Mouse (Mus musculus) stomach, postnatal 0 days (tissue): ENCODE results near the gene Lpcat3.

Experiments
- CTCF ChIP-seq: IDR thresholded peaks from 2 replicates; pipeline ENCODE4 v1.5.1; 2016; ENCODE audit warnings: antibody characterized with exemption, low read depth, mild to moderate bottlenecking, moderate library complexity
- EP300 ChIP-seq: optimal IDR thresholded peaks from 2 replicates; pipeline ENCODE3; 2016; ENCODE audit warnings: antibody characterized with exemption

DNA sequence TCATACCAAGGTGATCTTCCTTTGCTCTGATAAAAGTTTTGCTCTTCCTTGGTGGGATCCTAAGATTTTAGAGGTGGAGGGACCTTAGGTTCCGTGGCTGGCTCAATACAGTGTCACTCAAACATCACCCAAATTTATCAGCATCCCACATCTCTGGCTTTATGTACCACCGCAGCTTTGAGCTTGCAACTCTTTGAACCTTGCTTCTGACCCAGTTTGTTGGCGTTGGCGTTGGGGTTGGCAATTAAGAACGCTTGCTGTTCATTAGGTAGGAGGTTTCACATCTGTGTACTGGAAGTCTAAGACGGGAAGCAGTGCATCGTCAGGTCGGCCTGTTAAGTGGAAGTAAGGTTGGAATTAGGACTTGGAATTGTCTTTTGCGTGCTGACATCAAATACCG lies 2.2 kb downstream of the Lpcat3 start:
- TF ChIP-seq EP300 (no peak), CTCF (no peak)
